Comparison of ENCODE assay signal across 6 mouse cellular contexts in genomic region chrX:169999912-170000641, GRCm38 (mm10). TPM values are rescaled to one million over a fixed set of nuclear protein-coding genes. Genes with fewer than 3 reads are reported as not detected.
A peak's percentile ranks its signal among the peaks of the same experiment; 100 is the strongest.
DNase-seq lines count a peak whose midpoint lies in the region; ATAC-seq and TF ChIP-seq lines count a peak whose summit lies in the region.
"Not testable (repeated sequence)": the region's sequence is repeated elsewhere in the genome, so short reads cannot be mapped to it uniquely, and the experiment has no call there.

No protein-coding gene starts in this region.

- not testable (repeated sequence) for H3K4me1 ChIP-seq in limb, embryonic 10.5 days; lung, postnatal 0 days (ENCODE audit: insufficient read depth, low read depth, low read length); neural tube, embryonic 11.5 days (ENCODE audit: control insufficient read depth, insufficient read depth, low read length)

- H3K9me3 ChIP-seq in limb, embryonic 10.5 days (replicated peaks); lung, postnatal 0 days (ENCODE audit: low read length); neural tube, embryonic 11.5 days (ENCODE audit: control insufficient read depth, low read length): not testable (repeated sequence)

- peak; percentile 46 for DNase-seq in ES-CJ7 (ENCODE audit: low read depth, low spot score)
- peak; percentile 19 for DNase-seq in ZHBTc4 (ENCODE audit: low read depth, low spot score)
- peak; percentile 0 for DNase-seq in embryo, embryonic 9.5 days (ENCODE audit: extremely low spot score)
- peak; percentile 24 for DNase-seq in limb, embryonic 10.5 days (ENCODE audit: low spot score)
- peak; percentile 11 for DNase-seq in lung, postnatal 0 days (ENCODE audit: low spot score)
- DNase-seq in neural tube, embryonic 11.5 days (ENCODE audit: low spot score): peak; percentile 2

- ATAC-seq in lung, postnatal 0 days; neural tube, embryonic 11.5 days (ENCODE audit: insufficient read depth, low FRiP score, low TSS enrichment): not testable (repeated sequence)

- not testable (repeated sequence) for H3K4me2 ChIP-seq in lung, postnatal 0 days (replicated peaks; ENCODE audit: low read depth, low read length); neural tube, embryonic 11.5 days (ENCODE audit: low read depth)

- H3K9ac ChIP-seq in lung, postnatal 0 days (replicated peaks; ENCODE audit: low read depth); neural tube, embryonic 11.5 days (ENCODE audit: low read length): not testable (repeated sequence)

- TF ChIP-seq CTCF in lung, postnatal 0 days (IDR thresholded peaks at IDR 0.05): not testable (repeated sequence)

- TF ChIP-seq EP300 in lung, postnatal 0 days (IDR thresholded peaks at IDR 0.05): not testable (repeated sequence)

- WGBS in limb, embryonic 10.5 days: 11% methylated on average over 1 of the region's 3 CpGs
- 77% methylated on average over 3 of the region's 3 CpGs for WGBS in lung, postnatal 0 days
- no CpG with 5 or more reads among the region's 3 CpGs for WGBS in neural tube, embryonic 11.5 days

- not testable (repeated sequence) for H3K36me3 ChIP-seq in limb, embryonic 10.5 days; lung, postnatal 0 days (ENCODE audit: insufficient read depth, low read length); neural tube, embryonic 11.5 days (ENCODE audit: control insufficient read depth, insufficient read depth, low read length)

- not testable (repeated sequence) for H3K27me3 ChIP-seq in limb, embryonic 10.5 days (ENCODE audit: low read depth, poor library complexity, severe bottlenecking); lung, postnatal 0 days (replicated peaks; ENCODE audit: insufficient read depth, low read length); neural tube, embryonic 11.5 days (ENCODE audit: control insufficient read depth, insufficient read depth, low read length)

- not testable (repeated sequence) for H3K27ac ChIP-seq in limb, embryonic 10.5 days; lung, postnatal 0 days (ENCODE audit: low read length); neural tube, embryonic 11.5 days (ENCODE audit: low read depth, low read length)

- H3K4me3 ChIP-seq in limb, embryonic 10.5 days; lung, postnatal 0 days (ENCODE audit: low read depth, low read length); neural tube, embryonic 11.5 days (ENCODE audit: low read depth, low read length): not testable (repeated sequence)

RNA-seq across cellular contexts. Expression of gene Gm21887, which starts 9.4 kb away (rescaled TPM):
- 253 and 254 TPM in 2 replicates for polyA plus RNA-seq in limb, embryonic 10.5 days (2016; fragmentation: Nextera tagmentation; extraction: Ambion mirVana)
- 90.2 and 116 TPM in 2 replicates for polyA plus RNA-seq in lung, postnatal 0 days (2015; fragmentation: Nextera tagmentation; extraction: Ambion mirVana)
- polyA plus RNA-seq in neural tube, embryonic 11.5 days (2014; fragmentation: Nextera tagmentation; extraction: Ambion mirVana): 214 and 267 TPM in 2 replicates
